Mouse (Mus musculus): Measurements from ENCODE around the gene Lrrc8b.

- TF ChIP-seq HCFC1 (IDR thresholded peaks at IDR 0.05; ENCODE audit: borderline replicate concordance, insufficient read depth, low read length) (no peak), MAFK (IDR thresholded peaks at IDR 0.05; ENCODE audit: insufficient read depth, low read depth, low read length) (no peak)
Measured at GRCm38 (mm10) chr5:105417217-105417616, 1.6 kb downstream of the Lrrc8b start.

Data from ES-E14 (cell line).